Mouse (Mus musculus) right cerebral cortex, postnatal 10 days (tissue): ENCODE measurements at regions not wholly inside any gene's neighbourhood (a gene's known extent, or its start where the extent isn't known, plus 50 kb on each side); places are given as distances from the start of the nearest gene placed in this dataset.

Experiments used
- DNase-seq, 2 experiments: peaks; one replicate each; pipeline ENCODE4 v3.0.0; 2021; ENCODE audit warnings: low spot score in 2 of 2

GRCm38 (mm10) chr9:76734387-76734786 lies 167.5 kb upstream of the Fam83b start:
- DNase-seq, result no peak

- DNase-seq, result no peak
These were observed 166.9 kb upstream of the Fam83b start for GRCm38 (mm10) chr9:76733812-76734211.

- no peak for DNase-seq
These were observed 156.0 kb upstream of the Fam83b start for GRCm38 (mm10) chr9:76722881-76723280.

GRCm38 (mm10) chr9:76715852-76716251 lies 148.9 kb upstream of the Fam83b start:
- no peak for DNase-seq

- DNase-seq, result no peak
These were observed 139.5 kb upstream of the Fam83b start for GRCm38 (mm10) chr9:76706451-76706850.

GRCm38 (mm10) chr9:76705786-76706185 lies 138.9 kb upstream of the Fam83b start:
- peak in 1 of 2 experiments; percentile 46 for DNase-seq

GRCm38 (mm10) chr9:76695547-76695946 lies 128.6 kb upstream of the Fam83b start:
- no peak for DNase-seq

GRCm38 (mm10) chr9:76692976-76693375 lies 126.1 kb upstream of the Fam83b start:
- DNase-seq, result no peak

GRCm38 (mm10) chr9:76660848-76661247 lies 93.9 kb upstream of the Fam83b start:
- DNase-seq, result peak; percentile 42 to 59

- no peak for DNase-seq
These were observed 92.9 kb upstream of the Fam83b start for GRCm38 (mm10) chr9:76659798-76660197.

GRCm38 (mm10) chr9:76653311-76653710 lies 86.4 kb upstream of the Fam83b start:
- no peak for DNase-seq

- DNase-seq, result no peak
These were observed 82.6 kb upstream of the Fam83b start for GRCm38 (mm10) chr9:76649484-76649883.

- DNase-seq, result no peak
These were observed 79.5 kb upstream of the Fam83b start for GRCm38 (mm10) chr9:76646383-76646782.
